Mouse (Mus musculus) common myeloid progenitor, adult 5-6 weeks (primary cell): ENCODE measurements at regions not wholly inside any gene's neighbourhood (a gene's known extent, or its start where the extent isn't known, plus 50 kb on each side); places are given as distances from the start of the nearest gene placed in this dataset.

ENCODE experiments used
- ATAC-seq: replicated peaks from 2 replicates; pipeline ENCODE4 v1.8.0; 2016; ENCODE audit warnings: low read depth, mild to moderate bottlenecking, moderate TSS enrichment, inconsistent platforms; ENCODE audit not compliant: poor library complexity, severe bottlenecking

- ATAC-seq = no peak
These were observed 211.0 kb upstream of the Gm11042 start for GRCm38 (mm10) chr12:74527190-74527621.

- ATAC-seq = no peak
These were observed 207.8 kb upstream of the Gm11042 start for GRCm38 (mm10) chr12:74523988-74524387.

- ATAC-seq = no peak
These were observed 201.8 kb upstream of the Gm11042 start for GRCm38 (mm10) chr12:74518032-74518431.

- no peak for ATAC-seq
These were observed 200.3 kb upstream of the Gm11042 start for GRCm38 (mm10) chr12:74516527-74516926.

GRCm38 (mm10) chr12:74502791-74503190, 186.6 kb upstream of the Gm11042 start:
- no peak for ATAC-seq

- no peak for ATAC-seq
These were observed 161.4 kb upstream of the Gm11042 start for GRCm38 (mm10) chr12:74477619-74478018.

- ATAC-seq = no peak
These were observed 158.5 kb upstream of the Gm11042 start for GRCm38 (mm10) chr12:74474741-74475140.

GRCm38 (mm10) chr12:74458521-74458920, 142.3 kb upstream of the Gm11042 start:
- ATAC-seq = no peak

GRCm38 (mm10) chr12:74452375-74453090, 136.3 kb upstream of the Gm11042 start:
- no peak for ATAC-seq

GRCm38 (mm10) chr12:74448248-74448647, 132.1 kb upstream of the Gm11042 start:
- ATAC-seq = no peak

- ATAC-seq = no peak
These were observed 118.7 kb upstream of the Gm11042 start for GRCm38 (mm10) chr12:74434874-74435273.

- ATAC-seq = no peak
These were observed 98.5 kb upstream of the Gm11042 start for GRCm38 (mm10) chr12:74414738-74415137.

GRCm38 (mm10) chr12:74410511-74410910, 94.3 kb upstream of the Gm11042 start:
- no peak for ATAC-seq

- no peak for ATAC-seq
These were observed 91.4 kb upstream of the Gm11042 start for GRCm38 (mm10) chr12:74407591-74408095.

GRCm38 (mm10) chr12:74389811-74390210, 73.6 kb upstream of the Gm11042 start:
- ATAC-seq = no peak
